Mouse (Mus musculus) limb, embryonic 12.5 days (tissue): Measurements from ENCODE around the gene F830045P16Rik. TPM values are rescaled to one million over a fixed set of nuclear protein-coding genes. Genes with fewer than 3 reads are reported as not detected.
"Not testable (repeated sequence)": the region's sequence is repeated elsewhere in the genome, so short reads cannot be mapped to it uniquely, and the experiment has no call there.

Experiments
- ATAC-seq: fragments of 200-750 bp; cut with Nextera tagmentation; 2 replicates; pipeline ENCODE4 v1.8.0; 2017; ENCODE audit warnings: low read depth, moderate TSS enrichment; ENCODE audit not compliant: insufficient number of reproducible peaks, insufficient read depth, low FRiP score, low TSS enrichment
- H3K27ac ChIP-seq: fragments of 300-500 bp; sonication (generic); 2 replicates; pipeline ENCODE4 v1.5.1; 2016; ENCODE audit warnings: mild to moderate bottlenecking, moderate library complexity
- H3K27me3 ChIP-seq: fragments of 300-500 bp; sonication (generic); 2 replicates; pipeline ENCODE4 v1.6.1; 2016; ENCODE audit warnings: mild to moderate bottlenecking, moderate library complexity
- H3K36me3 ChIP-seq: fragments of 300-500 bp; sonication (generic); 2 replicates; pipeline ENCODE4 v1.6.1; 2016; ENCODE audit warnings: mild to moderate bottlenecking, moderate library complexity
- H3K4me1 ChIP-seq: fragments of 300-500 bp; sonication (generic); replicated peaks from 2 replicates; pipeline ENCODE4 v1.6.1; 2016
- H3K4me2 ChIP-seq: fragments of 300-500 bp; sonication (generic); 2 replicates; pipeline ENCODE4 v1.6.1; 2016; ENCODE audit warnings: mild to moderate bottlenecking, moderate library complexity
- H3K4me3 ChIP-seq: fragments of 300-500 bp; sonication (generic); replicated peaks from 2 replicates; pipeline ENCODE4 v1.5.1; 2016; ENCODE audit warnings: mild to moderate bottlenecking
- H3K9ac ChIP-seq: fragments of 300-500 bp; sonication (generic); replicated peaks from 2 replicates; pipeline ENCODE4 v1.6.1; 2016; ENCODE audit warnings: mild to moderate bottlenecking, moderate library complexity
- H3K9me3 ChIP-seq: fragments of 300-500 bp; sonication (generic); 2 replicates; pipeline ENCODE4 v1.6.1; 2016; ENCODE audit warnings: mild to moderate bottlenecking, moderate library complexity
- WGBS: fragments of 180-500 bp; shearing (Covaris S2); methylation state at CpG from one replicate; pipeline ENCODE4 v1.1.7; 2016; 5-methylcytosine and 5-hydroxymethylcytosine counted together
- polyA plus RNA-seq: library from polyadenylated mRNA; unstranded; fragments of >200 nt; fragmentation: Nextera tagmentation; extraction: Ambion mirVana; gene quantifications from 2 replicates; pipeline ENCODE4 v1.2.1, GENCODE M21; 2016

The F830045P16Rik gene
- polyA plus RNA-seq, 1 experiment from 2014 or later, result not detected

- Histone ChIP-seq H3K36me3 (no peaks in the 10 kb centered on the region), H3K9me3 (no peaks in the 10 kb centered on the region)
Measured at GRCm38 (mm10) chr2:129526322-129526721, 10.1 kb downstream of the F830045P16Rik start.

GRCm38 (mm10) chr2:129525644-129526043 is 10.8 kb downstream of the F830045P16Rik start:
- Histone ChIP-seq H3K4me1 (peaks cover 11% of the 10 kb centered on the region), H3K36me3 (no peaks in the 10 kb centered on the region), H3K4me3 (no peak overlapping the region), H3K9ac (no peak overlapping the region), H3K9me3 (no peaks in the 10 kb centered on the region), H3K27ac (no peak overlapping the region), H3K4me2 (no peak overlapping the region), H3K27me3 (peaks cover 7% of the 10 kb centered on the region)
- ATAC-seq, result no peak

More at GRCm38 (mm10) chr2:129526322-129526721, 10.1 kb downstream of the F830045P16Rik start:
- Histone ChIP-seq H3K4me2 (no peak overlapping the region), H3K27me3 (peaks cover 11% of the 10 kb centered on the region), H3K9ac (no peak overlapping the region), H3K4me3 (no peak overlapping the region), H3K27ac (no peak overlapping the region), H3K4me1 (peaks cover 11% of the 10 kb centered on the region)
- ATAC-seq, result no peak
- WGBS, result 87% methylated on average over 4 of the region's 4 CpGs

DNA sequence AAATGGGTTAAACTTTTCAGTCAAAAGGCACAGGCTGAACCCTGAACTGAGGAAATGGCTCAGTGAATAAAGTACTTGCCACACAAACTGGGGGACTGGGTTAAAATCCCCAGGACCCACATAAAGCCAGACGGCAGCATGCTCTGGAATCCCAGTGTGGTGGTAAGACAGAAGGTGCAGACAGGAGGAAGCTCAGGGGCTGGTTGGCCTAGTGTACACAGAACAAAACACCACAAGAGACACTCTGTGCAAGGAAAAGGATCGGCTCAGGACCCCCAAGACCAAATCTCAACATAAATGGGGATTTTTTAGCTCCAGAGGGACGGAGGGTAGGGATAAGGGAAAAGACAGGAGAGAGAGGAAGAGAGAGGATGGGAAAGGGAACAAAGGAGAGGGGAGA is 17.9 kb downstream of the F830045P16Rik start:
- no peak overlapping the region for H3K4me3 ChIP-seq
- WGBS, result 78% methylated on average over 3 of the region's 3 CpGs
- H3K27ac ChIP-seq, result no peak overlapping the region
- H3K9ac ChIP-seq, result no peak overlapping the region
- H3K4me1 ChIP-seq, result peaks cover 9% of the 10 kb centered on the region; the same call in 1 of the 2 replicates
- no peak for ATAC-seq
- H3K36me3 ChIP-seq, result no peaks in the 10 kb centered on the region
- H3K4me2 ChIP-seq, result no peak overlapping the region
- no peaks in the 10 kb centered on the region for H3K27me3 ChIP-seq
- H3K9me3 ChIP-seq, result no peaks in the 10 kb centered on the region

- no peak for ATAC-seq
- WGBS, result 58% methylated on average over 16 of the region's 16 CpGs
- Histone ChIP-seq H3K9me3 (no peaks in the 10 kb centered on the region), H3K36me3 (no peaks in the 10 kb centered on the region), H3K4me1 (peaks cover 9% of the 10 kb centered on the region; the same call in 1 of the 2 replicates), H3K27ac (no peak overlapping the region), H3K27me3 (no peaks in the 10 kb centered on the region), H3K4me3 (no peak overlapping the region), H3K9ac (no peak overlapping the region), H3K4me2 (no peak overlapping the region)
Measured at GRCm38 (mm10) chr2:129514923-129515920, 21.2 kb downstream of the F830045P16Rik start.

GRCm38 (mm10) chr2:129514401-129514667 is 22.1 kb downstream of the F830045P16Rik start:
- Histone ChIP-seq H3K9ac (no peak overlapping the region), H3K4me2 (no peak overlapping the region), H3K27me3 (no peaks in the 10 kb centered on the region), H3K27ac (no peak overlapping the region), H3K4me3 (no peak overlapping the region), H3K9me3 (no peaks in the 10 kb centered on the region), H3K4me1 (peaks cover 9% of the 10 kb centered on the region; the same call in 1 of the 2 replicates), H3K36me3 (no peaks in the 10 kb centered on the region)
- no peak for ATAC-seq

DNA sequence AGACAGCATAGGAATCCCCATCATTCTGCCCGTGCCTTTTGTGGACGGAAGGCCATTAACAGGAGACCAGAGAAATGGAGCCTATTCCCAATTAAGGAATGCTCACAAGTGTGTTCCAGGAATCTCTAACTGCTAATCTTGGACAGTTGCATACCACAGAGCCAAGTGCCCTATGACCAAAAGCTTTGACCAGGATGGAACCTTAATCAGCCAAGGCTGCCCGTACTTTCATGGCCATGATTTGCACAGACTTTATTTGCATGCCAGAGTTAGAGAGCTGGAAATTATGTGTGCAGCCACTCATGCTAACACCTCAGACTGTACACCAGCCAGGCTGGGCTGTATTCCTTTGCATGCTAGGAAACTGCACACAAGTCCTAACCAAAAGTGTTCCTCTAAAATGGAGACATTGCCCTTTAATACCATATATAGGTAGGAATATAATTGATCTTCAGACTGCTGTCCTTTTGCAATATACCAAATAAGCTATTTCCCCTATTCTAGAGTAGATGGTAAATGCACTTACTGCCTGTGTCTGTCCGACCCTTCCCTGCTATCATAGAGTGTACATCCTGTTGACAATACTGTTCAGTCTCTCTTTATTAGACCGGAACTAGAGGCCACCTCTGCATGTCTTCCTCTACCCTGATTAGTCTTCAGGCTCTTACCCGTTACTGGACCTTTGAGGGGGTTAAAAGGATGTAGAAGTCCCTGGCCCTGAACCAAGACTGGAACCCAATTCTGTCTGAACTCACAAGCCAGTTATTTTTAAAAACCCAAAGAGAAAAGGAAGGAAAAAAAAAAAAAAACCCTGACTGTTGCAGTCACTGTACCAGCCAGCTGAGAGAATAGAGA is 22.6 kb downstream of the F830045P16Rik start:
- ATAC-seq, result no peak
- Histone ChIP-seq H3K4me3 (no peak overlapping the region), H3K36me3 (no peaks in the 10 kb centered on the region), H3K27ac (no peak overlapping the region), H3K9me3 (no peaks in the 10 kb centered on the region), H3K4me2 (no peak overlapping the region), H3K4me1 (peaks cover 9% of the 10 kb centered on the region; the same call in 1 of the 2 replicates), H3K9ac (no peak overlapping the region), H3K27me3 (no peaks in the 10 kb centered on the region)
- WGBS, result 85% methylated on average over 6 of the region's 6 CpGs

GRCm38 (mm10) chr2:129512147-129512546 is 24.3 kb downstream of the F830045P16Rik start:
- H3K27me3 ChIP-seq, H3K27ac ChIP-seq, H3K36me3 ChIP-seq, ATAC-seq, H3K4me2 ChIP-seq, H3K9ac ChIP-seq, H3K9me3 ChIP-seq, H3K4me3 ChIP-seq, H3K4me1 ChIP-seq: not testable (repeated sequence)
- 86% methylated on average over 7 of the region's 7 CpGs for WGBS

- no peaks in the 10 kb centered on the region for H3K36me3 ChIP-seq
- 29% methylated on average over 6 of the region's 6 CpGs for WGBS
- H3K9ac ChIP-seq, result no peak overlapping the region
- no peak overlapping the region for H3K27ac ChIP-seq
- H3K27me3 ChIP-seq, result 0 out of 2 replicates have a peak, but pooled peaks cover 3% of the 10 kb centered on the region
- H3K9me3 ChIP-seq, result no peaks in the 10 kb centered on the region
- ATAC-seq, result no peak
- H3K4me3 ChIP-seq, result no peak overlapping the region
- no peak overlapping the region for H3K4me2 ChIP-seq
- no peaks in the 10 kb centered on the region for H3K4me1 ChIP-seq
Measured at GRCm38 (mm10) chr2:129502641-129503040, 33.8 kb downstream of the F830045P16Rik start.

DNA sequence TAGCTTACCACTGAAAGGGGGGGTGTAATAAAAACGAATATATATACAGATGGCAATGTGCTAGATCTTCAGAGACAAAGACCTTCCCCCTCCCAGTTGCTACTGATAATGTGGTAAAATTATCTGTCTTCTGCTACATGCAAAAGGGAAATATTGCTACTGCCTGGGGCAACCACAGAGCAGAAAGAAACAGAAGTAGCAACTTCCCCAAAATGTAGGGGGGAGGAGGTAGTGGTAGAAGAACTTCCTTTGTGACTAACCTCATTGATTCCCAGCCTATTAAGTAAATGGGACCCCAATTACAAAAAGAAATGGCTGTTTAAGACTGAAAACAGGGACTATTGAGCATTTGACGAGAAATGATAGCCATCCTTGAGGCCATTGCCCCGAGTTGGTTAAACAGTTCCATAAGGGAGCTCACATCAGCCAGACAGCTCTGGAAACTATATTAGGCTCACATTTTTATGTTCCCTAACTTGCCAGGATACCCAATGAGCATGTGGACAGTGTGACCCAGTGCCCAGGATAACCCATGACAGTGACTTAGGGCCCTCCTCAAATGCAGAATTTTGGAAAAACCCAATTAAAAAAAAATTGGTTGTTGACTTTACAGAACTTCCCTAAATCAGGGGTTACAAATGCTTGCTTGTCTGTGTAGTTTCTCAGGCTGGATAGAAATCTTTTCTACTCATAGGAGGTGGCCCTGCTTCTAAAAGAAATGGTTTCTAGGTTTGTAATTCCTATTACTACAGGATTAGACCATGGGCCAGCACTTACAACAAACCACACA is 46.7 kb downstream of the F830045P16Rik start:
- no peak overlapping the region for H3K4me3 ChIP-seq
- no peak overlapping the region for H3K27ac ChIP-seq
- H3K9me3 ChIP-seq, result no peaks in the 10 kb centered on the region
- WGBS, result 64% methylated on average over 3 of the region's 3 CpGs
- ATAC-seq, result no peak
- no peaks in the 10 kb centered on the region for H3K36me3 ChIP-seq
- no peaks in the 10 kb centered on the region for H3K27me3 ChIP-seq
- no peaks in the 10 kb centered on the region for H3K4me1 ChIP-seq
- H3K9ac ChIP-seq, result no peak overlapping the region
- no peak overlapping the region for H3K4me2 ChIP-seq

- WGBS, result 91% methylated on average over 3 of the region's 3 CpGs
- no peak for ATAC-seq
- Histone ChIP-seq H3K4me1 (no peaks in the 10 kb centered on the region), H3K4me3 (no peak overlapping the region), H3K27me3 (no peaks in the 10 kb centered on the region; the same call in 1 of the 2 replicates), H3K9me3 (no peaks in the 10 kb centered on the region), H3K9ac (no peak overlapping the region), H3K36me3 (no peaks in the 10 kb centered on the region), H3K4me2 (no peak overlapping the region), H3K27ac (no peak overlapping the region)
Measured at GRCm38 (mm10) chr2:129483150-129483549, 53.3 kb downstream of the F830045P16Rik start.

DNA sequence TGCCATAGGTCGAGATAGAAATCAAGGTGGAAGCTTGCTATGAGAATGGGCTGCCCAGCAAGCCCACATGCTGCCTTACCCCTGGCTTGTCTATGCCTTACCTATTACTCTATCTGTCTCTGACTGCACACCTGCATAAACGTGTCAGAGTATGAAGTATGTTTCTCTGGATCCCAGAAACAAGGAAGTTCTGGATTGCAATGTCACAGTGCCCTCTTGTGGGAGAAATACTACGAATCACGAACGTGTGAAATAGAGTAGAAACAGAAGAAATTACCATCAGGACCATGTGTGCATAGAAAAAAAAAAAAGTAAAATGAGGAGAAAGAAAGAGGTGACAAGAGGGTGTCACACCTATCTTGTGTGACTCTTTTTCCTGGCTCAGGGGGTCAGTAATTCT is 64.5 kb downstream of the F830045P16Rik start:
- H3K4me2 ChIP-seq, result no peak overlapping the region
- no peak overlapping the region for H3K27ac ChIP-seq
- WGBS, result 28% methylated on average over 5 of the region's 5 CpGs
- ATAC-seq, result no peak
- H3K27me3 ChIP-seq, result no peaks in the 10 kb centered on the region
- H3K4me1 ChIP-seq, result no peaks in the 10 kb centered on the region
- H3K9ac ChIP-seq, result no peak overlapping the region
- no peak overlapping the region for H3K4me3 ChIP-seq
- H3K36me3 ChIP-seq, result no peaks in the 10 kb centered on the region
- H3K9me3 ChIP-seq, result no peaks in the 10 kb centered on the region
